Mouse (Mus musculus) heart, postnatal 0 days (tissue): ENCODE data around the gene Gm45213. TPM values are rescaled to one million over a fixed set of nuclear protein-coding genes. Genes with fewer than 3 reads are reported as not detected.
"Not testable (repeated sequence)": the region's sequence is repeated elsewhere in the genome, so short reads cannot be mapped to it uniquely, and the experiment has no call there.

Experiments used
- ATAC-seq: fragments of 200-750 bp; cut with Nextera tagmentation; 2 replicates; pipeline ENCODE4 v1.8.0; 2017; ENCODE audit warnings: low read depth, moderate number of reproducible peaks, moderate library complexity; ENCODE audit not compliant: insufficient read depth
- DNase-seq: peaks from one replicate; pipeline ENCODE4 v3.0.0-alpha.2; 2016; ENCODE audit warnings: low spot score
- H3K27ac ChIP-seq: fragments of 300-500 bp; sonication (generic); 2 replicates; pipeline ENCODE4 v1.5.1; 2014; ENCODE audit warnings: low read depth, mild to moderate bottlenecking
- H3K27me3 ChIP-seq: fragments of 300-500 bp; sonication (generic); 2 replicates; pipeline ENCODE4 v1.6.1; 2014; ENCODE audit warnings: low read length, mixed read lengths; ENCODE audit not compliant: control insufficient read depth, insufficient read depth
- H3K36me3 ChIP-seq: fragments of 300-500 bp; sonication (generic); replicated peaks from 2 replicates; pipeline ENCODE4 v1.6.1; 2014; ENCODE audit warnings: low read length, mixed read lengths; ENCODE audit not compliant: control insufficient read depth, insufficient read depth
- H3K4me1 ChIP-seq: fragments of 300-500 bp; sonication (generic); 2 replicates; pipeline ENCODE4 v1.6.1; 2014; ENCODE audit warnings: antibody characterized with exemption; ENCODE audit not compliant: control insufficient read depth, insufficient read depth
- H3K4me2 ChIP-seq: fragments of 300-500 bp; sonication (generic); 2 replicates; pipeline ENCODE4 v1.6.1; 2014; ENCODE audit warnings: low read depth, mild to moderate bottlenecking, low read length, moderate library complexity
- H3K4me3 ChIP-seq: fragments of 300-500 bp; sonication (generic); 2 replicates; pipeline ENCODE4 v1.5.1; 2014; ENCODE audit warnings: low read depth, low read length
- H3K9ac ChIP-seq: fragments of 300-500 bp; sonication (generic); replicated peaks from 2 replicates; pipeline ENCODE4 v1.6.1; 2014; ENCODE audit warnings: low read depth, low read length, mixed read lengths
- H3K9me3 ChIP-seq: fragments of 300-500 bp; sonication (generic); replicated peaks from 2 replicates; pipeline ENCODE4 v1.6.1; 2016; ENCODE audit warnings: low read length; ENCODE audit not compliant: control insufficient read depth
- CTCF ChIP-seq: IDR thresholded peaks from 2 replicates; pipeline ENCODE4 v1.5.1; 2016; ENCODE audit warnings: antibody characterized with exemption, control low read depth, low read depth
- EP300 ChIP-seq: IDR thresholded peaks from 2 replicates; pipeline ENCODE4 v1.6.1; 2016; ENCODE audit warnings: antibody characterized with exemption, low read depth
- WGBS: fragments of 180-500 bp; shearing (Covaris S2); extraction: QIAGEN DNeasy Blood & Tissue Kit; methylation state at CpG from one replicate; pipeline ENCODE4 v1.1.7; 2014; 5-methylcytosine and 5-hydroxymethylcytosine counted together
- polyA plus RNA-seq: library from polyadenylated mRNA; unstranded; fragments of >200 nt; fragmentation: Nextera tagmentation; extraction: Ambion mirVana; gene quantifications from 2 replicates; pipeline ENCODE4 v1.2.1, GENCODE M21; 2015
- total RNA-seq: library from RNA; depleted of rRNA; stranded (reverse); fragments of >200 nt; gene quantifications from 2 replicates; pipeline ENCODE4 v1.2.3, GENCODE M21; 2014; ENCODE audit warnings: low replicate concordance

Gm45213 gene
- total and polyA plus RNA-seq, 2 experiments from 2014 or later, result not detected

DNA sequence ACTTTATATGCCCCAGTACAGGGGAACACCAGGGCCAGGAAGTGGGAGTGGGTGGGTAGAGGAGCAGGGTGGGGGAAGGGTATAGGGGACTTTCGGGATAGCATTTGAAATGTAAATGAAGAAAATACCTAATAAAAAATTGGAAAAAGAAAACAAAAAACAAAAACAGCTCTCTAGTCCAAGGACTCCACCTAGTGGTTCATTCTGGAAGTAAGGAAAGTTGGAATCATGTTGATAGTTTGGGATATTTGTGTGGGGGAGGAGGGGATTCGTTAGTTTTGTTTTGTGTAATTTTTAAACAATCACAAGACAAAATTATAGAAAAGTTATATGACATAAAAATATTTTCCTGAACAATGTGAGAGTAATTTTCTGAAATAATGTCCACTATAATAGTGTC lies 12.0 kb downstream of the Gm45213 start:
- not testable (repeated sequence) for H3K4me2 ChIP-seq, H3K9me3 ChIP-seq, H3K27ac ChIP-seq, H3K27me3 ChIP-seq, H3K4me1 ChIP-seq, H3K36me3 ChIP-seq, H3K9ac ChIP-seq, H3K4me3 ChIP-seq, ATAC-seq
- TF ChIP-seq CTCF, result peak; percentile 70
- peak; percentile 36 for DNase-seq
- WGBS, result 6% methylated on average over 2 of the region's 2 CpGs

- Histone ChIP-seq H3K4me1 (peaks cover 11% of the 10 kb centered on the region), H3K9ac (peak within 1 kb of the TSS; percentile 82), H3K36me3 (peaks cover 18% of the 10 kb centered on the region), H3K27me3 (no peaks in the 10 kb centered on the region), H3K27ac (no peak within 1 kb of the TSS), H3K4me3 (peak within 1 kb of the TSS; percentile 85), H3K4me2 (peak within 1 kb of the TSS; percentile 70), H3K9me3 (no peaks in the 10 kb centered on the region)
- no peak for TF ChIP-seq EP300
- TF ChIP-seq CTCF, result no peak
- 61% methylated on average over 1 of the region's 1 CpGs for WGBS
- ATAC-seq (no peak), DNase-seq (no peak)
These were observed 15.3 kb downstream of the Gm45213 start, which contains the start of gene Snrpa1 for GRCm38 (mm10) chr7:66058703-66059102. TSS of gene Snrpa1 (plus strand) at chr7:66059003.

DNA sequence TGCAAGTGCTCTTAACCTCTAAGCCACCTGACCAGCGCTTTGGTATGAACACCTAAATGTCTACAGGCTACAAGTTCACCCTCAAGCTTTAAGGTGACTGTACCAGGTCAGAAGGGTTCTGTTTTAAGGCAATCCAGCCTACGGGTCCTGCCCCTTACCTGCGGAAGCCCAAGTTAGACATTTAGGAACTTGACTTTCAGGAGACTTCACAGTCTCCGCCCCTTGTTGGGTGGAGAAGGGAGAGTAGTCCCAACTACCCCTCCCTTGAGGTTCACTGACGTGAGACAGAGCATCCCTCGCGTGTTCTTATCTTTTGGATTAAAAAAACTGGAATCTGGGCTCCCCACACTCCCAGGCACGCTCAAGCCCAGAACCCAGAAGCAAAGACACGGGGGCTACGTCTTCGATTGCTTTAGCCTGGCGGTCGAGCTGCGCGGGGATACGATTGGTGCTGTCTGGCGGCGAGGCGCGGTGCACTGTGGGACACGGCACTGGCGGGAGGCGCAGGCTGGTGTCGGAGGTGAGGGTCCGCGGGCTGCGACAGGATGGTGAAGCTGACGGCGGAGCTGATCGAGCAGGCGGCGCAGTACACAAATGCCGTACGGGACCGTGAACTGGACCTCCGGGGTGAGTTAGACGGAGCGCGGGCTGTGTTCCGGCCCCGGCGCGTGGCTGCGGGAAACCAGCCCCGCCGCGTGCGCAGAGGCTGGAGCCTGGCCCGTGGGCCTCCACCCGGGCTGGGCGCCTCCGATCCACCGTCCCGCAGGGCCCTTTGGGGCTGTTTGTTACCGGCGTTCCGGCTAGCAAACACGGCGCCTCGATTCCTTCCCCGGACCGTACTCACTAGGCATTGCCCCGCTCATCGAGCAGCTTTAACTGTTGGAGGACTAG lies 16.9 kb downstream of the Gm45213 start:
- peak overlapping the region; percentile 85 for H3K4me3 ChIP-seq
- no peaks in the 10 kb centered on the region for H3K9me3 ChIP-seq
- peak overlapping the region; percentile 59 for H3K27ac ChIP-seq
- WGBS, result under 1% methylated on average over 64 of the region's 64 CpGs
- peaks cover 11% of the 10 kb centered on the region for H3K4me1 ChIP-seq
- peaks cover 28% of the 10 kb centered on the region for H3K36me3 ChIP-seq
- TF ChIP-seq CTCF (no peak), EP300 (no peak)
- DNase-seq, result peak; percentile 76
- H3K9ac ChIP-seq, result peak overlapping the region; percentile 82
- H3K27me3 ChIP-seq, result no peaks in the 10 kb centered on the region
- ATAC-seq, result peak; percentile 93
- H3K4me2 ChIP-seq, result peak overlapping the region; percentile 70

DNA sequence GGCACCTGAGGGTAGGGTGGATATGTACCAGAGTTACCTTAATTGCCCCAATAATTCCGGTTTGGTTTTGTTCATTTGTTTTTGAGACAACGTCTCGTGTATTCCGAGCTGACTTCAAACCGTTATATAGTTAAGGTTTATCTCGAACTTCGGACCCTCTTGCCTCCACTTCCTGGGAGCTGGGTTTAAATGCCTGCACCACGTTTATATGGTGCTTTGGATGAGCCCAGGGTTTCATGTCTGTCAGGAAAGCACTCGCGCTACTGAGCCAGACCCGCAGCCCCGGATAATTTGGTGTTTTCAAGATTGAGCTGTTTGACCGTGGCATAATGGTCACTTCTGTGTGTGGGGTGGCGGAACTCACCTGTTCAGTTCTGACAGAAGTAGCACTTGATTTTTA lies 17.7 kb downstream of the Gm45213 start:
- H3K9ac ChIP-seq, result peak overlapping the region; percentile 82
- H3K9me3 ChIP-seq, result no peaks in the 10 kb centered on the region
- H3K27me3 ChIP-seq, result no peaks in the 10 kb centered on the region
- peaks cover 11% of the 10 kb centered on the region for H3K4me1 ChIP-seq
- WGBS, result 2% methylated on average over 14 of the region's 14 CpGs
- no peak for DNase-seq
- peaks cover 35% of the 10 kb centered on the region for H3K36me3 ChIP-seq
- H3K4me3 ChIP-seq, result peak overlapping the region; percentile 85
- ATAC-seq, result no peak
- H3K27ac ChIP-seq, result no peak overlapping the region
- TF ChIP-seq EP300, result no peak
- TF ChIP-seq CTCF, result no peak
- peak overlapping the region; percentile 70 for H3K4me2 ChIP-seq

GRCm38 (mm10) chr7:66076411-66076810 lies 33.0 kb downstream of the Gm45213 start:
- Histone ChIP-seq H3K27ac (no peak overlapping the region), H3K4me3 (no peak overlapping the region), H3K36me3 (peaks cover 47% of the 10 kb centered on the region), H3K27me3 (no peaks in the 10 kb centered on the region), H3K4me1 (peaks cover 6% of the 10 kb centered on the region), H3K9ac (no peak overlapping the region), H3K9me3 (no peaks in the 10 kb centered on the region), H3K4me2 (no peak overlapping the region)
- DNase-seq (no peak), ATAC-seq (no peak)
- TF ChIP-seq EP300 (no peak), CTCF (no peak)
- WGBS, result 65% methylated on average over 2 of the region's 2 CpGs
